Mouse (Mus musculus): ENCODE data around the gene Tprg. TPM values are rescaled to one million over a fixed set of nuclear protein-coding genes. Genes with fewer than 3 reads are reported as not detected.

Gene Tprg
- total RNA-seq, 2 experiments from 2014 or later = not detected

DNA sequence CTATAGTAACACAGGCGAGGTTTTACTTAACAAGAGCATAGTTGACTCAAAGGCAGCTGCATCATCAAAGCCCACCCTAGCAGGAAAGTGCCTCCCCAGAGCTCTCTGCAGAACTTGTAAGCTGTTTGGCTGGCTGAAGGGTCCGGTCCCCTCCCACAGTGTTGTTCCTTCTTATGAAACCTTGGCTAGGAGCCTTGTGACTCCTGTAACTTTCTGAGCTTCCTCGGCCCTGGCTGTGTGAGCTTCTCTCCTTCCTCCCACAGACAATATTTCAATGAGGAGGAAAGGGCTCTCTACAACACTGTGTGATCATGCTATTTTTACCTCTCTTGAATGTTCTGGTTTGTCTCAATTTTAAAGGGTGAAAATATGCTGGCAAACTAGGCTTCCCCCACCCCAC is 28.5 kb downstream of the Tprg start:
- intact Hi-C loops (cut with DNase I) = no loop called here
- peak in 1 of 2 experiments; percentile 1 for DNase-seq

DNA sequence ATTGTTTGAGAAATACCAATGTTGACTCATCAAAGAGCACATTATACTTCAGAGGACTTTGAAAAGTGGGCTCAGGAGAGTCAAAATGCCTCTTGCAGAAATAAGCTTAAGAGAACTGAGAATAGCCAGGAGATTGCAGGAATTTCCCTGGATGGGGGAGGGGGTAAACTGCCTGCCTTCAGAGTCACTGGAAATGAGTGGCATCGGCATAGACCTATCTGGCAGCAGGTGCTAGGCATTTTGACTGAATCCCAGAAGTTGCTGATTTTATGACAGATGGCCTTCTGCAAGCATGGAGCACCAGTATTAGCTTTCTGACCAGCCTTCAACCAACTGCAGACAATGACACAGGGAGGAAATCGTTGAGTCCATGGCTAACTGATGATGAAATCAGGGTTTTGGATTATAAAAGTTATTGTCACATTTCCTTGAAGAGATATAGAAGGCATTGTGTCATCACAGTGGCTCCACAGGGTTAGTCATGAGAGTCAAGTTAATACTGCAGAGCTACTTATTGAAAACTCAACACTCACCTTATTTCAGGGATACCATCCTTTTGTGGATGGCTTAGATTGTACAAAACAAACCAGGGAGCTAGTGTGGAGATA is 39.1 kb downstream of the Tprg start:
- intact Hi-C loops (cut with DNase I) = no loop called here
- no peak for DNase-seq

DNA sequence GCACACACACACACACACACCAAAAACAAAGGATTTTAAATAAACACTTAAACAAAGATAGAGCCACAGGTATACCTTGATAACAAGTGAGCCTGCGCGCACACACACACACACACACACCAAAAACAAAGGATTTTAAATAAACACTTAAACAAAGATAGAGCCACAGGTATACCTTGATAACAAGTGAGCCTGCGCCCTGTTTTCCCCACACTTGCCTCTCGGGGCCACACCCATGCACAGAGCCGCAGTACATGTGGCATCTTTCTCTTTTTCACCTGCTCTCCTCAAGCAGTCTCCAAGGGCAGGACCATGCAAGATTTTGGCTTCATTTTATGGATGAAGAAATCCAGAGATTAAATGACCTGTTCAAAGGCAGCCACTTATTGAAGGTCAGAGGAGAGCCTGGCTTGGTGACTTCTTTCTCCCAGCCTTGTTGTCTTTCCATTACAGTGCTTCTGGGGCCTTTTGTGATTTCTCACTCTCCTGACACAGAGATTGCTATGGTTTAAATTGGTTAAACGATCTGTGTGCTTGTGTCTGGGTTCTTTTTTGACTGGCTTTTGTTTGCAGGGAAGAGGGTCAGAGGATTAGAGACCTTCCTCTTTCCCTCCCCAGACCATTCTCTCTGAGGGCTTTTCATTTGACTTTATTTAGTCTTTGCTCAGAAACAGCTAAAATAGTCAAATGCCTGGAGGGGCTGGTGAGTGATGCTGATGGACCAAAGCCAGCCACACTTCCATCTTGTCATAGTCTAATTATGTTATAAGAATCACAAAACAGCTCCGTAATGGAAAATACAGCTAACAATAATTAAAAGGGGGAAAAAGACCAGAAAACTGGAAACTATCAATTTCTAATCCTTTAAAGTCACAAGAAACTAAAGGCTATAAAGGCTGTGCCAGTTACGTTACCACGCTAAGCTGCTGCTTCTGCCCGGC is 46.9 kb downstream of the Tprg start:
- intact Hi-C loops (cut with DNase I) = no loop called here
- DNase-seq = no peak

DNA sequence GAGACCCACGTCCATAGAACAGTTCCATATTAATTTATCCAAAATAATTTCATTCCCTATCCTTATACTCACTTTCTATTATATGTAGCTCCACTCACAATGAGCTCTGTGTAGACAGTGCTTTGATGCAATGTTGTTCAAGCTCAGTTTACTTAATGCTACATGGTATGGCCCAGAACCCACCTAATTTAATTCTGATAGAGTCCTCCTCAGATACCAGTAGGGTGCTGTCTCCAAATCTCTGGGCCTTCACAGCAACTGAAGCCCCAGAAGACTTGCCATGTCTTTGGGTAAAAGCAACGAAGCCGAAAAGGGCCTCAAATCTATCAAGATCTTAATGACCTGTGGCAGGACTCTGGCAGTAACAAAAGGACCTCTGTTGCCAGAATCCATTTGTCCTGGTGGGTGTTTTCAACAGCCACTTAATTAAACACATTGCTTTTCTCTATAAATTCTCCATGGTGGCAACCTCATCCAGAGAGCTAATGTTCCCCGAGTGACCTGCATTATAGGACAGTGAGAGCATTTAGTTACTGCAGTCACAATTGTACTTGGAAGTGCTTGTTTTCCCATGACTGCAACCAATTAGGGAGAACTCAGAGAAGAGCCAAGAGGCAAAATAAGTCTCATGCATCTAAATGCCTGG is 48.6 kb downstream of the Tprg start:
- intact Hi-C loops (cut with DNase I) = no loop called here
- no peak for DNase-seq

DNA sequence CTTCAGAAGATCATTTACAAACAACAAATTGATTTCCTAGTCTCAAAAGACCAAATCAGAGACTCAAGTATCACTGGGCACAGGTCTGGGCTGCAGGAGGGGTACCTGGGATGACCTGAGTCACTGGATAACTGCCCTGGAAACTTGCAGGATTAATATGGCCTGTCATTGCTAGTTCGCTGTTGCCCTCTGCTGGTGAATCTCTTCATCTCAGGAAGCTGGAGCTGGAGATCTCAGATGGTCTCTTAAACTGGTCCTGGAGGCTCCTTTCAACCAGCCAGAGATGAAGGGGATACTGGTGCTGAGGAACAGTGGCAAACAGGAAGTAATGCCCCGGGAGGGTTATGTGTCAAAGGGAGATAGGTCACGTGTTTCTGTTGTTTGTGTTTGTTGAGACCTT is 63.0 kb downstream of the Tprg start:
- DNase-seq = peak; percentile 53 to 73
- intact Hi-C loops (cut with DNase I) = loop anchor here (2.0 kb wide), 1 partner anchor 1369 kb away; no protein-coding TSS in a partner anchor

DNA sequence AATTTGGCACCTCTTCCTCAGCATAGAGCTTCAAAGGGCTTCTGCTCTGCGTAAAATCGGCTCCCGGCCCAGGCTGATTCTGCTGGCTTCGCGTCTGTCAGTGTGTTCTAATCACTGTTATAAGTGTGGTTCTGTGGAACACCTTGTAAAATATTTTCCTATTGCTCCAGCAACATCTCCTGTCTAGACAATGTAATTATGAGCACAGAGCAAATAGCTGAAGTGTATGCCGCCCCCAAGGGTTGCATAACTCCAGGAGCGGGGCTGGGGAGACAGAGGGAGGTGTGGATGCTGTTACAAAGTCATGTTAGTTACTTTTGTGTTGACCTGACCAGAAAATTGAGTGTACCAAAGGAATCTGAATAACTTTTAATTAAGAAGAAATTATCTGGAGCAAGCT is 81.2 kb downstream of the Tprg start:
- intact Hi-C loops (cut with DNase I) = no loop called here
- DNase-seq = no peak

DNA sequence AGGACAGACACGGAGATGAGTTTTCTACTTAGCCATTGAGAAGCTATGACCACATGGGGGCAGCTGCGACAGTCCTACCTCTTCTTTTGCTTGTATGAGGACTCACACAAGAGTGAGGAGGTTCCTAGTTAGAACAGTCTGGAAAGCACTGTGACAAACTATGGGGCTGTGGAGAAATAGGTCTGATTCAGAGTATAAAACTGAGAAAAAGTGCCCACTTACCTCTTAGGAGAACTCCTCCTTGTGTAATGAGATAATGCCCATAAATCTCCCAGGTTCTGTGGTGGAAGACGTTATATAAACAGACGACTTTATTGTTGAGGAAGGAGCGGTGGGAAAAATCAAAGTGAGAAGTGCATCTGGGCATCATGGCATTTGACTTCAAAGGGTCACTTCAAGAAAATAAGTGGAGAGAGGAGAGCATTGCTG is 83.4 kb downstream of the Tprg start:
- no peak for DNase-seq
- intact Hi-C loops (cut with DNase I) = no loop called here

DNA sequence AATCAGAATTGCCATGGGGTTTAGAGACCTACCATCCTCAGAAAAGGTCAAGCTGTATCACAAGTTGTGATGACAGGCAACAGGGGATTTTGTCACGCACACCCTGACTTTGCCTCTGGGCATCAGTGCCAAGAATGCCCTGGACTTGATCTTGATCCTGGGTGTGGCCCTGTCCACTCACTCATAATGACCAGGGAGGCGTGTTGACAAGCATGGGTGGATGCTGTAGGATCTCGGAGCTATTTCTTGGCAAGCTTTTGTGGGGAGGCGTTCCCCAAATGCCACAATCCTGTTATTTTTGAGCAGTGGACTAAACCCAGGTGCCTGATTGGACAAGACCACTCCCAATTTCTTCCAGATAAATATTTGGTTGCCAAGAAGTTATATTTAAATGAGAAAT is 87.5 kb downstream of the Tprg start:
- DNase-seq = no peak
- intact Hi-C loops (cut with DNase I) = no loop called here

DNA sequence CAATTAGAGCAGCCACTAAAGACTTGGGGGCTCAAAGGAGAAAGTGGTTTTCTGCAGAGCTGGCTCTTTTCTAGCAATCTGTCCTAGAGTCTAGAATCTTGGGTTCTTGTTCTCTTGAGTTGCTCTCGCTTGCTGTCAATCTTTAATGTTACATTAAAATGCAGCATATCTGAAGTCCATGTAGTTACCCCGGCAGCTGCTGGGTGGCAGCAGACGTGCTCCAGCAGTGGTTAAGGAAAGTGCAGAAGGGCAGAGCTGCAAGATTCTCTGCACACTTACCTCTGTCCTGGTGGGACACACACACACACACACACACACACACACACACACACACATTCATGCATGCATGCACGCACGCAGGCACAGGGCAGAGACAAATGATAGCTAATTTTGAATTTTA is 88.2 kb downstream of the Tprg start:
- intact Hi-C loops (cut with DNase I) = no loop called here
- peak in 1 of 2 experiments; percentile 16 for DNase-seq

DNA sequence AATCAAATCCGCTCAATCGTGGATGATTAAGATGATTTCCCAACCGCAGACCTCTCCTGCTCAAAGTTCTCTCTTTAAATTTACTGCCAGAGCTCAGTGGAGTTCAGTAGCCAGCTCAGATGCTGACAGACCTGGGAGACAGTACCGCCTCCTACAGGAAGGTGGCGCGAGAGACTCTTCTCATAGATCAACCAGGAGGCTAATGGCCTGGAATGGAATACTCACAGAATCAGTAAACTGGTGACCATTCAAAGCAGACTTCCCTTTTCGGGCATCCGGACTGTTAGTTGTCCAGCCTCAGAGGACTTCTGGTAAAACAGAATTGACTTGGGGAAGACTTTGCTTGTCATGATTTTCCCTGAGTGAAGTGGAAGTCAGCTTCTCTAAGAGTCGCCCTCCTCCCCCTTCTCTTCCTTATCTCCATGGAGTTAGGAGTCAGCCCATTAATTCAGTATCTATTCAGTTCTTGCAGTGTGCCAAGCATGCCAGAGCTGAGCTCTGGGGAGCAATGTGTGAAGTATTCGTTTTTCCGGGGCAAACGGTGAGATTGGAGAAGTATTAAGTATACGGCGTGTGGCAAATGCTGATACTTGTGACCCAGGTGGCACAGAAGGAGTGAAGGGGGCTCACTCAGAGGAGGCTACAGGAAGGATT is 90.2 kb downstream of the Tprg start:
- intact Hi-C loops (cut with DNase I) = loop anchor here (2.0 kb wide), 1 partner anchor 574 kb away; no protein-coding TSS in a partner anchor
- peak; percentile 72 to 83 for DNase-seq

DNA sequence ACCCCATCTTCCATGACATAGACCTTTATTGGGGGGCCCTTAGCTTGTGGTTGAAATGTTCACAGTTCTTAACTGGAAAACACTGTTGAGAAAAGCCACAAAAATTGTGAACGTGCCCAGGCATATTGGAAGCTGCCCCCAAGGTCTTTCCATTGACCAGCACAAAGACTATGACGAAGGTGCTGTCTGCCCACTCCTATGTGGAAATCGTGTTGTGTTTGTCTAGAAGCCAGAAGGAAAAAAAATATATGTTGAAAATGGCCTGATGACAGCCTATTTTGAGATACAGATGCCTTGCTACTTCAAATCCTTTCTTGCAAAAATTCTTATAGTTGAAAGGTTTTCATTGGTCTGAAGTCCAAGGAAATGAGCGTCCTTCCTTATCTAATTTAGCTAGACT is 91.1 kb downstream of the Tprg start:
- intact Hi-C loops (cut with DNase I) = loop anchor here (2.0 kb wide), 1 partner anchor 573 kb away; no protein-coding TSS in a partner anchor
- no peak for DNase-seq

DNA sequence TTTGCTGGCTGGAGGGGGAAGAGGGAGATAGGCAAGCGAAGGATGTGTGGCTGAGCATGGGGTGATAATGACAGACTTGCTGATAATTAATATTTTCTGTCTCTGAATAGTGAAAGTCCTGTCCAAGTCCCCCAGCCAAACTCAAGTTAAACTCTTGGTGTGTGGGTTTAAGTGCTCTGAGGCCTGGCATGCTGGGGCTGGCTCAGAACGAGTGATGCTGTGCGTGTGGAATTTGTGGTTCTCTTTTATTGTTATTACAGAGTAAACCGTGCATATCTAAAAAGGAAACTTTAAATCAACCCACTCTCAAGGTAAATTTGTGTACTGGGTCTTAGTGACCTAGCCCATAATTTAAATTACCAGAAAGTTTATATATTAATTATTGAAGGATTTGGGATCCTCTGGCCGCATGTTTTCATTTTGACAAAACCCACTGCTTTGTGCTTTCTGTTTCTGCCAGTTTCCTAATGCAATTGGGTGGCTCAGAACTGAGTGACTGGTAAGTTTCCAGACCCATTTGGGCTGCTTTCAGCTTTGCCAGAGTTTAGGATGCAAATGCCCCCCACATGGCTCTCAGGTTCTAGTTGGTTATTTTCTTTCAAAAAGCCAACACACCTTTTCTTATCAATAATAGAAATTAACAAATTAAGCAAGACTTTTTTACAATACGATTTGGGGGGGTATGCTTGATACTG is 99.0 kb downstream of the Tprg start:
- no peak for DNase-seq
- intact Hi-C loops (cut with DNase I) = no loop called here

DNA sequence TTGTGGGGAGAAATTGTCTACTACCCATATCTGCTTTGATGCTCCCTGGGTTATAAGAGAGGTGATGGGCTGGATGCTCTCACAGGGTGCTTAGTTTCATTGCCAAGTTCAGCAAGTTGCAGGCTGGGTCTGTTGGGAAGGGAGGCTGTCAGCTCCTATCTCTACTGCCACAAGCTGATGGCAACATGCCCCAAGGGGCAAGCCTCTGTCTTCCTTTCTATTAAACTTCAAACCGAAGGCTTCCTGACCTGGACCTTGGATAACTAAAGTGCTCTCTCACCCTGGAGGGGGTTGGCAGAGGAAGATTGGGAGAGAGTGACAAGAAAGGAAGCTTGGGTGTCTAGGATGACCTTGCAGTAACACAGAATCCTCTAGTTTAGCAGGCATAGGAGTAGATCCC is 108.1 kb downstream of the Tprg start:
- intact Hi-C loops (cut with DNase I) = no loop called here
- no peak for DNase-seq

DNA sequence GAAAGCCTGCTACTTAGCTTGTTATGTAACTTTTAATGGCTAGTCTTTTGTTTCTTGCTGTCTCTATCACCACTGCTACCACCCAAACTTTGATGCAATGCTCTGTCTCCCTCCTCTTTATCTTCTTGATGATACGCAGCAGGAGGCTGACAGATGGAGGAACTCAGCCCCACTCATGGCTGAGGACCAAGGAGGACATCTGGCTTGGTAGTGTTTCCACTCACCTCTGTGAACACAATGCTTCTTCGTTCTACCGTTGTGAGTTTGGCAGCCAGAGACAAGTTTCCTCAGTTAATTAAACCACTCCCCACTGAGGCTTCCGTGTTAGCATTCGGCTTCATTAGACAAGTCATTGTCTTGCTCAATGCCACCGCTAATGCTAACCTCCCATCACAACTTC is 117.5 kb downstream of the Tprg start:
- DNase-seq = no peak
- intact Hi-C loops (cut with DNase I) = no loop called here

DNA sequence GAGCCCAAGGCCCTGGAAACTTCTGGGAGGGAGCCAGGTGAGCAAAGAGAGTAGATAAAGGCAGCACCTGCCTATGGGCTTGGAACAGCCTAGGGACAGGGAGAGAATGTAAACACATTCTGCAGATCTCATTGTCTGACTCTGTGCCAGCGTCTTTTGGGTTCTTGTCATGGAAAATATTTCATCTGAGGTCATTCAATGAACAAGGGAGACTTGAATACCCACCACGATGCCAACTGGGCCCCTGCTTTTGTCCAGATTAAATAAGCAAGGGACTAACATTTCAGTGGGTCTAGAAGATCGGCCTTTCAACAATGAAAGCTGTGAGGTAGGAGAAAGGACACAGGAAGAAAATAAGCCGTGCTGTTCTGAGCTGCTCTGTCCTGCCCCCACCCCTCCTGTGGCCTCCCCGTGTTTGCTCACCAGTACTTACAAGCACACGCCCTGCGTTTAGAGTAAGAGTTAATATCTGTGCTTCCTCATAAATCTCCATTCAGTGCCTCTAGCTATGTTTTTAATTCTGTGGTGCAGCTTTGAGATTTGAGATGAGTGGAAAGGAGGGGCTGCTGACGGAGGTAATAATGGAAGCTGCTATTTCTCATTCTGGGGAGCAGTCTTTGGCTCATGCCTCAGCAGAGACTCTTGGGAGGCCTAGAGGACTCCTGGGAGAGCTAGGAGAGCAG is 120.7 kb downstream of the Tprg start:
- intact Hi-C loops (cut with DNase I) = no loop called here
- DNase-seq = peak in 1 of 2 experiments; percentile 14

DNA sequence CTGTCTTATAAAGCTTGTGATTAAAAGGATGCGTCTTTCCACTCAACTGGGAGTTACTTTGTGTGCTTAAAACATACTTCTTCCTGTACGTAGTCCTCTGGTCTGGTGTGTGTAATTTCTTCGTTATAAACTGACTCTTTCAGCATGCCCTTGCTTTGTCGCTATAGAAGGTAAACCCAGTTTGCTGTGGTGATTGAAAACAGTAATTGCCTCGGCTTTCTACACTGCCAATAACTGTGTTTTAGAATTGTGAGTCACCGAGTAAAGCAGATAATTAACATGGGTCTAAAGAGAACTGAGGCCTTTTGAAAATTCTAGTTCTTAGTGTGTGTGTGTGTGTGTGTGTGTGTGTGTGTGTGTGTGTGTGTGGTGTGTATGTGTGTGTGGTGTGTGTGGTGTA is 121.4 kb downstream of the Tprg start:
- no peak for DNase-seq
- intact Hi-C loops (cut with DNase I) = no loop called here

DNA sequence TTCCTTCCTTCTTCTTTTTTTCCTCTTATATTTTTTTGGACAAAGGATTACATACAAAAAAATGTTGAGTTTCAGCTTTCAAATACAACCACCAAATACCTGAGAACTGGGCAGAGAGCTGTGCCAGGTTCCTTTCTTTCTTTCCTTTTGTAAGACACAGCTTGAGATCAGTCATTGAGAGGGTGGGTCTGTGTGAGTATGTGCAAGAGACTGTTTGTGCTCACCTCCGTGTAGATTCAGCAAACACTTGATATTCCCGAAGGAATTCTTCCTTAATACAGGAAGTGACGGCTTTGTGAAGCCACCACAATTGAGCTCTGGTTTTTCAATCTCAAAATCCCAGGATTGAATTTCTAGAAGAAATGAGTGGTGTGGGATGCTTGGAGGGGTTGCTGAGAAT is 124.7 kb downstream of the Tprg start:
- no peak for DNase-seq
- intact Hi-C loops (cut with DNase I) = no loop called here

DNA sequence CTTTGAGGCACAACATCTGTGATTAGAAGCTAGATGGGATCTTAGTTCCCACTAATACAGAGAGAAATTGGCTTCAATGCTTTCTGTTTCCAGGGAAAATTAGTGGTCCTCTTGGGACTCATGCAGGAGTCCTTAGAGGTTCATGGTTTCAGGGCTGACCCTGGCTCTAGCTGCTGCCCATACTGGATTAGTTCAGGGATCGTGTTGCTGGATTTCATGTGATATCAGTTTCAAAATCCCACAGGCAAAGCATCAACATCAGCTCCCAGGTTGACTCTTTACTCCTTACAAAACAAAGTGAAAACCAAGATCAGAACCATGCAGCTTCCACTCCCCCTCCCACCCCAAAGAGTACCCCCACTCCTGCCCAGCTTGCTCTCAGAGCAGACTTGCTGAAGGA is 127.3 kb downstream of the Tprg start:
- intact Hi-C loops (cut with DNase I) = no loop called here

DNA sequence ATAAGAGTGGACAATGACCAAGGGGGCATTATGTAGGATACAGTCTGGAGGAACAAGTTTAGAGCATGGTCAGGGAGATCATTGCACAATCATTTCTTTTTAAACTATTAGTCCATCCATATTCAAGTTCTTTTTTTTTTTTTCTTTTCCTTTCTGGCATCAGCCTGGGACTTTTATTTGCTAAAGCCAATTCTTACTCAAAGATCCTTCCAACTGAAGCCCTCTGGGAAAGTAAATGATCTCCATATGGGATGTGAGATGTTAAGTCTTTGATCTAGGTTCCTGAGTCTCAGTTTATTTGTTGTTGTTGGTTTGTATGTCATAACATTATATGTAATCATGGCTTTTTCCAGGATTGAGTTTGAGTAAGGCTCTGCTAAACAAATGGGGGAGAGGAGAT is 128.6 kb downstream of the Tprg start:
- intact Hi-C loops (cut with DNase I) = no loop called here
- no peak for DNase-seq

More for the DNA sequence above, 127.3 kb downstream of the Tprg start:
- DNase-seq = no peak
